In the genomic region with DNA sequence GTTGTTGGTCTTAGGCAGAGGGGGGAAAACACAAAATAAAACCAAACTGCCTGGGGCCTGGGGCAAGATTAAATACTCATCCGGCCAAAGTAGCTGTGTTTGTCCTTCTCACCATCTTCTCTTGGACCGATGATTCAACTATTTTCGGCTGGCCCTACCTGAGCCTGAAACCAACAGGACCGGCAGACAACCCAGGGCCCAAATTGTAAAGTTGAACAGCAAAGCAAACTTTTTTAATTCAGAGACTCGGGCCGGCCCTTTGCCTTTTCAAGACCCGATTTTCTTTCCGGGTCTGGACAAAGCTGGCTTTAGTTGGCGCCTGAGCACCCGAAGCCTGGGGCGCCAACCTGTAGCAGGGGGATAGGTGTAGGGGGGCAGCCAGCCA, we compare ENCODE assay signal across 17 mouse cellular contexts. TPM values are rescaled to one million over a fixed set of nuclear protein-coding genes. Genes with fewer than 3 reads are reported as not detected.
A peak's percentile ranks its signal among the peaks of the same experiment; 100 is the strongest.
DNase-seq lines count a peak whose midpoint lies in the region; ATAC-seq lines count a peak whose summit lies in the region.
"Had no signal": no experiment of that assay in that cellular context is flagged by ENCODE, and none has a peak within 500 bp of the region (broad histone marks: within the 10 kb centered on the region; RNA-seq: fewer than 3 reads in every experiment).

No protein-coding gene starts in this region.

- H3K36me3 ChIP-seq in forebrain, embryonic 11.5 days (ENCODE audit: control insufficient read depth, insufficient read depth, low read length): no peaks in the 10 kb centered on the region
- no peaks in the 10 kb centered on the region for H3K36me3 ChIP-seq in forebrain, embryonic 16.5 days (ENCODE audit: control insufficient read depth, insufficient read depth)
- H3K36me3 ChIP-seq in kidney, embryonic 15.5 days: no peaks in the 10 kb centered on the region
- no peaks in the 10 kb centered on the region for H3K36me3 ChIP-seq in embryonic facial prominence, embryonic 10.5 days (replicated peaks)
- peaks cover 15% of the 10 kb centered on the region for H3K36me3 ChIP-seq in limb, embryonic 12.5 days
- H3K36me3 ChIP-seq: liver, embryonic 13.5 days; midbrain, embryonic 12.5 days had no signal

- H3K4me3 ChIP-seq in forebrain, embryonic 11.5 days (ENCODE audit: low read depth, low read length): no peak overlapping the region
- no peak overlapping the region for H3K4me3 ChIP-seq in forebrain, embryonic 16.5 days (replicated peaks; ENCODE audit: low read length)
- H3K4me3 ChIP-seq in kidney, embryonic 15.5 days (replicated peaks): no peak overlapping the region
- peak overlapping the region; percentile 30; the same call in 1 of the 2 replicates for H3K4me3 ChIP-seq in embryonic facial prominence, embryonic 10.5 days
- H3K4me3 ChIP-seq in limb, embryonic 12.5 days (replicated peaks): peak overlapping the region; percentile 87
- H3K4me3 ChIP-seq: erythroblast, embryonic 14.5 days; heart, adult 2 months; liver, embryonic 13.5 days; midbrain, embryonic 12.5 days had no signal

- WGBS in forebrain, embryonic 11.5 days: 2% methylated on average over 11 of the region's 11 CpGs
- WGBS in forebrain, embryonic 16.5 days: 2% methylated on average over 11 of the region's 11 CpGs
- 5% methylated on average over 11 of the region's 11 CpGs for WGBS in kidney, embryonic 15.5 days
- WGBS in embryonic facial prominence, embryonic 10.5 days: 1% methylated on average over 11 of the region's 11 CpGs
- 2% methylated on average over 11 of the region's 11 CpGs for WGBS in limb, embryonic 12.5 days

- H3K27me3 ChIP-seq in forebrain, embryonic 11.5 days (ENCODE audit: control insufficient read depth, insufficient read depth, low read length): peaks cover 87% of the 10 kb centered on the region
- peaks cover 67% of the 10 kb centered on the region for H3K27me3 ChIP-seq in forebrain, embryonic 16.5 days (replicated peaks; ENCODE audit: control insufficient read depth, insufficient read depth, low read length)
- H3K27me3 ChIP-seq in kidney, embryonic 15.5 days: peaks cover 97% of the 10 kb centered on the region
- H3K27me3 ChIP-seq in embryonic facial prominence, embryonic 10.5 days (replicated peaks; ENCODE audit: low read depth, poor library complexity, severe bottlenecking): peaks cover 100% of the 10 kb centered on the region
- H3K27me3 ChIP-seq in limb, embryonic 12.5 days: peaks cover 6% of the 10 kb centered on the region; the same call in 1 of the 2 replicates

- H3K4me1 ChIP-seq in forebrain, embryonic 11.5 days (replicated peaks; ENCODE audit: control insufficient read depth, insufficient read depth, low read length): peaks cover 9% of the 10 kb centered on the region; the same call in 1 of the 2 replicates
- H3K4me1 ChIP-seq in forebrain, embryonic 16.5 days (replicated peaks; ENCODE audit: control insufficient read depth, insufficient read depth, low read length): peaks cover 9% of the 10 kb centered on the region
- peaks cover 19% of the 10 kb centered on the region for H3K4me1 ChIP-seq in kidney, embryonic 15.5 days
- H3K4me1 ChIP-seq in embryonic facial prominence, embryonic 10.5 days: peaks cover 30% of the 10 kb centered on the region
- H3K4me1 ChIP-seq in limb, embryonic 12.5 days (replicated peaks): peaks cover 38% of the 10 kb centered on the region

- H3K27ac ChIP-seq in forebrain, embryonic 11.5 days (ENCODE audit: low read depth, low read length): no peak overlapping the region
- H3K27ac ChIP-seq in forebrain, embryonic 16.5 days (ENCODE audit: low read length): no peak overlapping the region
- no peak overlapping the region for H3K27ac ChIP-seq in kidney, embryonic 15.5 days
- no peak overlapping the region for H3K27ac ChIP-seq in embryonic facial prominence, embryonic 10.5 days (replicated peaks)
- peak overlapping the region; percentile 100 for H3K27ac ChIP-seq in limb, embryonic 12.5 days
- H3K27ac ChIP-seq: heart, adult 2 months; liver, embryonic 13.5 days; midbrain, embryonic 12.5 days had no signal

- no peak for DNase-seq in forebrain, embryonic 11.5 days (ENCODE audit: low spot score)
- no peak for DNase-seq in kidney, postnatal 10 days
- DNase-seq in embryonic facial prominence, embryonic 10.5 days (ENCODE audit: low spot score): no peak
- no peak for DNase-seq in adrenal gland, postnatal 10 days
- DNase-seq: adrenal gland, postnatal 25 days; heart, adult 2 months; heart, postnatal 4 days; kidney, adult 2 months; liver, embryonic 13.5 days; thymus, postnatal 36 days had no signal

- H3K9ac ChIP-seq in forebrain, embryonic 11.5 days (ENCODE audit: low read length): no peak overlapping the region
- H3K9ac ChIP-seq in forebrain, embryonic 16.5 days (replicated peaks; ENCODE audit: low read depth, low read length): no peak overlapping the region
- H3K9ac ChIP-seq in kidney, embryonic 15.5 days: no peak overlapping the region
- peak overlapping the region; percentile 100 for H3K9ac ChIP-seq in limb, embryonic 12.5 days (replicated peaks)
- H3K9ac ChIP-seq: liver, embryonic 13.5 days; midbrain, embryonic 12.5 days had no signal

- 0 out of 2 replicates have a peak overlapping the region, but pooled peaks have one; percentile 0 for H3K4me2 ChIP-seq in forebrain, embryonic 11.5 days (ENCODE audit: low read depth, low read length, severe bottlenecking)
- no peak overlapping the region for H3K4me2 ChIP-seq in forebrain, embryonic 16.5 days (ENCODE audit: low read length)
- no peak overlapping the region for H3K4me2 ChIP-seq in kidney, embryonic 15.5 days
- H3K4me2 ChIP-seq in limb, embryonic 12.5 days: peak overlapping the region; percentile 66
- H3K4me2 ChIP-seq: liver, embryonic 13.5 days; midbrain, embryonic 12.5 days had no signal

- ATAC-seq in forebrain, embryonic 11.5 days (replicated peaks; ENCODE audit: low FRiP score): no peak
- ATAC-seq in forebrain, embryonic 16.5 days: no peak
- ATAC-seq in kidney, embryonic 15.5 days (replicated peaks; ENCODE audit: low FRiP score): 0 out of 2 replicates have a peak, but pooled peaks have one; percentile 3
- ATAC-seq in limb, embryonic 12.5 days (ENCODE audit: insufficient number of reproducible peaks, insufficient read depth, low FRiP score, low TSS enrichment, low read depth): no peak
- no peak for ATAC-seq in CD4-positive, CD25-positive, alpha-beta regulatory T cell, adult 4 months

- H3K9me3 ChIP-seq in forebrain, embryonic 11.5 days (ENCODE audit: control insufficient read depth, low read length): no peaks in the 10 kb centered on the region
- no peaks in the 10 kb centered on the region for H3K9me3 ChIP-seq in forebrain, embryonic 16.5 days (ENCODE audit: control insufficient read depth, low read length)
- no peaks in the 10 kb centered on the region for H3K9me3 ChIP-seq in kidney, embryonic 15.5 days (replicated peaks)
- no peaks in the 10 kb centered on the region for H3K9me3 ChIP-seq in embryonic facial prominence, embryonic 10.5 days
- H3K9me3 ChIP-seq in limb, embryonic 12.5 days: no peaks in the 10 kb centered on the region
- H3K9me3 ChIP-seq: liver, embryonic 13.5 days; midbrain, embryonic 12.5 days had no signal

RNA-seq across cellular contexts. Expression of a gene that starts 16.2 kb away (rescaled TPM):
- 3.2 and 3.8 TPM in 2 replicates for polyA plus RNA-seq in forebrain, embryonic 11.5 days (2014; fragmentation: Nextera tagmentation; extraction: Ambion mirVana)
- polyA plus RNA-seq in forebrain, embryonic 16.5 days (2015; fragmentation: Nextera tagmentation; extraction: Ambion mirVana): 0.73 and 0.79 TPM in 2 replicates
- polyA plus RNA-seq in kidney, embryonic 15.5 days (2015; fragmentation: Nextera tagmentation; extraction: Ambion mirVana): 0.36 and 0.64 TPM in 2 replicates
- 1.6 and 2.5 TPM in 2 replicates for polyA plus RNA-seq in embryonic facial prominence, embryonic 10.5 days (2016; fragmentation: Nextera tagmentation; extraction: Ambion mirVana)
- polyA plus RNA-seq in limb, embryonic 12.5 days (2016; fragmentation: Nextera tagmentation; extraction: Ambion mirVana): 26.5 and 32.6 TPM in 2 replicates
- not detected for polyA plus RNA-seq in CD4-positive, CD25-positive, alpha-beta regulatory T cell, adult 4 months (2017; shearing (Covaris generic))
- total RNA-seq in adrenal gland, postnatal 10 days (2021): 10 to 100 TPM in 1 of 2 experiments, 1 to 10 TPM in 1; 1.8 to 10.8 TPM
- polyA plus RNA-seq: erythroblast, embryonic 14.5 days; spleen, adult 2 months had no signal

Comparison
In these comparisons a context has a peak if more than half of its experiments do, and no peak if none do; other contexts are left out.
1. H3K4me2 ChIP-seq: peak in forebrain, embryonic 11.5 days (single experiment) and limb, embryonic 12.5 days (single experiment); none in forebrain, embryonic 16.5 days (single experiment) and kidney, embryonic 15.5 days (single experiment).
2. H3K4me3 ChIP-seq: peak in embryonic facial prominence, embryonic 10.5 days (single experiment) and limb, embryonic 12.5 days (single experiment); none in forebrain, embryonic 11.5 days (single experiment), forebrain, embryonic 16.5 days (single experiment) and kidney, embryonic 15.5 days (single experiment).